Mouse (Mus musculus) liver, embryonic 14.5 days (tissue): ENCODE measurements at regions not wholly inside any gene's neighbourhood (a gene's known extent, or its start where the extent isn't known, plus 50 kb on each side); places are given as distances from the start of the nearest gene placed in this dataset.

Experiments
- ATAC-seq: fragments of 200-750 bp; cut with Nextera tagmentation; 2 replicates; pipeline ENCODE4 v1.8.0; 2017; ENCODE audit warnings: moderate number of reproducible peaks, mild to moderate bottlenecking, moderate library complexity; ENCODE audit not compliant: insufficient read depth
- DNase-seq, 3 experiments: peaks; one replicate each; pipeline ENCODE4 v3.0.0-alpha.2; 2012 to 2013; ENCODE audit warnings: low read depth in 3 of 3, low spot score in 3 of 3
- H3K27ac ChIP-seq: fragments of 300-500 bp; sonication (generic); 2 replicates; pipeline ENCODE4 v1.5.1; 2014; ENCODE audit warnings: moderate library complexity, mild to moderate bottlenecking, control low read depth, inconsistent platforms
- H3K27me3 ChIP-seq: fragments of 300-500 bp; sonication (generic); 2 replicates; pipeline ENCODE4 v1.6.1; 2014; ENCODE audit warnings: mild to moderate bottlenecking, low read length, moderate library complexity; ENCODE audit not compliant: control insufficient read depth, insufficient read depth
- H3K36me3 ChIP-seq: fragments of 300-500 bp; sonication (generic); replicated peaks from 2 replicates; pipeline ENCODE4 v1.6.1; 2014; ENCODE audit warnings: low read depth; ENCODE audit not compliant: control insufficient read depth, insufficient read depth
- H3K4me1 ChIP-seq, 2 experiments: fragments of 200-500 bp in 1 of 2; fragments of 300-500 bp in 1 of 2; sonication (generic) in 1 of 2; replicated peaks; 2 replicates each; pipeline ENCODE4 v1.6.1; 2012 to 2014; ENCODE audit warnings: antibody characterized with exemption in 1 of 2, inconsistent platforms in 1 of 2, low read length in 1 of 2; ENCODE audit not compliant: control insufficient read depth in 2 of 2, insufficient read depth in 2 of 2
- H3K4me2 ChIP-seq: fragments of 300-500 bp; sonication (generic); 2 replicates; pipeline ENCODE4 v1.6.1; 2014; ENCODE audit warnings: low read depth, mild to moderate bottlenecking, control low read depth, moderate library complexity
- H3K4me3 ChIP-seq, 2 experiments: fragments of 200-500 bp in 1 of 2; fragments of 300-500 bp in 1 of 2; sonication (generic) in 1 of 2; 2 replicates each; pipeline ENCODE4 v1.5.1; 2012 to 2014; ENCODE audit warnings: low read depth in 2 of 2, low read length in 2 of 2, mild to moderate bottlenecking in 2 of 2, control low read depth in 1 of 2, inconsistent platforms in 1 of 2, moderate library complexity in 1 of 2; ENCODE audit not compliant: insufficient read depth in 1 of 2
- H3K9ac ChIP-seq: fragments of 300-500 bp; sonication (generic); replicated peaks from 2 replicates; pipeline ENCODE4 v1.6.1; 2014; ENCODE audit warnings: mild to moderate bottlenecking, control low read depth, moderate library complexity
- H3K9me3 ChIP-seq: fragments of 300-500 bp; sonication (generic); 2 replicates; pipeline ENCODE4 v1.6.1; 2016; ENCODE audit warnings: low read length, mixed read lengths; ENCODE audit not compliant: control insufficient read depth
- CTCF ChIP-seq: IDR thresholded peaks from 2 replicates; pipeline ENCODE4 v1.5.1; 2016; ENCODE audit warnings: antibody characterized with exemption, low read depth, control low read depth
- EP300 ChIP-seq: IDR thresholded peaks from 2 replicates; pipeline ENCODE4 v1.6.1; 2016; ENCODE audit warnings: antibody characterized with exemption, low read depth
- WGBS: fragments of 180-500 bp; shearing (Covaris S2); extraction: QIAGEN DNeasy Blood & Tissue Kit; methylation state at CpG from one replicate; pipeline ENCODE4 v1.1.7; 2014; ENCODE audit not compliant: insufficient replicate concordance; 5-methylcytosine and 5-hydroxymethylcytosine counted together

- Histone ChIP-seq H3K9ac (no peak overlapping the region), H3K27me3 (no peaks in the 10 kb centered on the region), H3K4me2 (no peak overlapping the region), H3K9me3 (no peaks in the 10 kb centered on the region), H3K4me1 (no peaks in the 10 kb centered on the region), H3K36me3 (no peaks in the 10 kb centered on the region), H3K27ac (no peak overlapping the region), H3K4me3 (no peak overlapping the region)
- TF ChIP-seq EP300 (no peak), CTCF (no peak)
- 50% methylated on average over 4 of the region's 4 CpGs for WGBS
- ATAC-seq (no peak), DNase-seq (no peak)
Measured at GRCm38 (mm10) chr13:70144461-70144860, 342.3 kb downstream of the Med10 start.

DNA sequence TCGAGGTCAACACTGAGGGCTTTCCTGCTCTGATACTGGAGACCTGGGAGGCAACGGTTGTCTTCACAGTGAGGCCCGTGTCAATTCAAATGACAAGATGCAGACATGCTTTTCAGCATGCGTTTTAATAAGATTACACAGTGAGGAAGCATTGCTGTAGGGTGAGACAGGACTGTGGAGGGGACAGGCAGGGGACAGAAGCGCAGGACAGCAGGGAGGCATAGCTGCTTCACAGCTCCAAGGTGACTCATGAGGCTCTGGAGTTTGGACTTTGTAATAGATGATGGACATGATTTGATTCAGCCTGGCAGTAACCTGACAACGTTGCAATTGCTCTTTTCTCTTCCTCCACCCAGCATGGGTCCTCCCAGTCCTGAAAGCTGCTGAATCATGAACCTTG is 343.3 kb downstream of the Med10 start:
- TF ChIP-seq EP300 (no peak), CTCF (no peak)
- Histone ChIP-seq H3K4me2 (no peak overlapping the region), H3K36me3 (no peaks in the 10 kb centered on the region), H3K27ac (no peak overlapping the region), H3K9me3 (no peaks in the 10 kb centered on the region), H3K4me1 (no peaks in the 10 kb centered on the region), H3K27me3 (no peaks in the 10 kb centered on the region), H3K9ac (no peak overlapping the region), H3K4me3 (no peak overlapping the region)
- DNase-seq (no peak), ATAC-seq (no peak)
- WGBS = 46% methylated on average over 6 of the region's 6 CpGs

DNA sequence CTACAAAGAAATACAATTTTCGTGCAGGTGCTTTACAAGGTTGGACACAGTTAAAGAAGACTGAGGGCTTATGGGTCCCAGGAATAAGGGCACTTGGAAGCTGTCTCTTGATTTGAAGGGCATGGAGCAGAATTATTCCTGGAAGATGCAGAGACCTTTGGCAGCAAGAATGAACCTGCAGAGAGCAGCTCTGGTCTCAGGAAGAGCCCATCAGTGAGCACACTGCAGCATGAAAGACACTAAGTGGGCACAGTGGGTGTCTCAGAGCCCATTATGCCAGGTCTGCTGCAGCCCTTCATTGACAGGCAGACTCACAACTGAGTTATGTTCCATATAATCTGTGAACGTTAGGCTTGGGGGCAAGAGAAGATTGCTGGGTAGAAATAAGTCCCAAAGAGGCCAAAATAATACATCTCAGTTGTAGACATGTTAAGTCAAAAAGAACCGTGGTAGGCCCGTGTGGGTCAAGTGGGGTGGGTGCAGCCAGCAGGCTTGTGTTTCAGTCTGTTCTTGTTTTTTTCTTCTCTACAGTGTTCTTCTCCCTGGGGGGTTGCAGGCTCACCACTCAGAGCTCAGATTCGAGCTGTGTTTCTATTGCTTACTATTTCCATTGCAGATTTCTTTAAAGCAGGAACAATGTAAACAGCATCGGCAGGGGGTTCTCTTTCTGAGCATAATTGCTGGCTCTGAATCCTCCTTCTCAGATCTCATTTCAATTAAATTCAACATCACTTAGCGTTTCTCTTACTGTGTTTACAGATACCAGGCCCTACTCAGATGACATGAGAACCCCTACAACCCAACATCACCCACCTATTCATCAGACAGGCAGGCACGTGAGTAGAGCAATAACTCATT is 347.1 kb downstream of the Med10 start:
- 37% methylated on average over 8 of the region's 8 CpGs for WGBS

DNA sequence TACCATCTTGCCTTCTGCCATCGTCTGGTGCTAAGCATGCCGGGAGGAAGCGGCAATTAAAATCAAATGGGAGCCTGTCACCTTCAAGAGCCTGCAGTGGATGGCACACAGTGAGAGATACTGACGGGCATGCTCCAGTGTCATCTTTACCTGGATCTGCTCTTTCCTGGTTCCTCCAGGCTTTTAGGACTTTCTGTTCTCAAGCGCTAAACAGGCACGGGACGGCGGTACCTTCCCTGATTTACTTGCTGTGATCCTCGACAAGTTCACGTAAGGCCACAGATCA is 347.6 kb downstream of the Med10 start:
- Histone ChIP-seq H3K9me3 (no peaks in the 10 kb centered on the region), H3K27me3 (no peaks in the 10 kb centered on the region), H3K36me3 (no peaks in the 10 kb centered on the region), H3K9ac (no peak overlapping the region), H3K4me3 (no peak overlapping the region), H3K4me1 (no peaks in the 10 kb centered on the region), H3K27ac (no peak overlapping the region), H3K4me2 (no peak overlapping the region)
- ATAC-seq (no peak), DNase-seq (no peak)
- TF ChIP-seq EP300 (no peak), CTCF (no peak)
- WGBS = 52% methylated on average over 10 of the region's 10 CpGs

More for the DNA sequence above, 347.1 kb downstream of the Med10 start:
- no peaks in the 10 kb centered on the region for H3K9me3 ChIP-seq
- H3K4me1 ChIP-seq = no peaks in the 10 kb centered on the region
- H3K9ac ChIP-seq = no peak overlapping the region
- H3K4me2 ChIP-seq = no peak overlapping the region
- TF ChIP-seq EP300 (no peak), CTCF (no peak)
- no peaks in the 10 kb centered on the region for H3K36me3 ChIP-seq
- ATAC-seq = no peak
- H3K27me3 ChIP-seq = no peaks in the 10 kb centered on the region
- DNase-seq = no peak
- no peak overlapping the region for H3K4me3 ChIP-seq
- no peak overlapping the region for H3K27ac ChIP-seq

- TF ChIP-seq EP300 (no peak), CTCF (no peak)
- ATAC-seq = no peak
Measured at GRCm38 (mm10) chr13:70153062-70153461, 350.9 kb downstream of the Med10 start.

More at GRCm38 (mm10) chr13:70153062-70153461, 350.9 kb downstream of the Med10 start:
- H3K27me3 ChIP-seq = no peaks in the 10 kb centered on the region
- H3K9me3 ChIP-seq = no peaks in the 10 kb centered on the region
- H3K36me3 ChIP-seq = no peaks in the 10 kb centered on the region
- DNase-seq = no peak
- H3K4me3 ChIP-seq = no peak overlapping the region
- WGBS = 46% methylated on average over 8 of the region's 8 CpGs
- H3K4me2 ChIP-seq = no peak overlapping the region
- H3K4me1 ChIP-seq = no peaks in the 10 kb centered on the region
- no peak overlapping the region for H3K9ac ChIP-seq
- H3K27ac ChIP-seq = no peak overlapping the region
